Mouse (Mus musculus): Measurements from ENCODE around the gene Atp2b4. TPM values are rescaled to one million over a fixed set of nuclear protein-coding genes. Genes with fewer than 3 reads are reported as not detected.

The Atp2b4 gene
- total RNA-seq (2021) (10 to 100 TPM; 24.9 to 39.7 TPM), polyA plus RNA-seq (2012; rRNA removed) (4.2 and 4.5 TPM in 2 replicates)
- long read RNA-seq, partial matches to known transcripts, result 0 of 3 reads
- long read RNA-seq, other reads (novel, unspliced or antisense), result 3 of 3 reads

DNA sequence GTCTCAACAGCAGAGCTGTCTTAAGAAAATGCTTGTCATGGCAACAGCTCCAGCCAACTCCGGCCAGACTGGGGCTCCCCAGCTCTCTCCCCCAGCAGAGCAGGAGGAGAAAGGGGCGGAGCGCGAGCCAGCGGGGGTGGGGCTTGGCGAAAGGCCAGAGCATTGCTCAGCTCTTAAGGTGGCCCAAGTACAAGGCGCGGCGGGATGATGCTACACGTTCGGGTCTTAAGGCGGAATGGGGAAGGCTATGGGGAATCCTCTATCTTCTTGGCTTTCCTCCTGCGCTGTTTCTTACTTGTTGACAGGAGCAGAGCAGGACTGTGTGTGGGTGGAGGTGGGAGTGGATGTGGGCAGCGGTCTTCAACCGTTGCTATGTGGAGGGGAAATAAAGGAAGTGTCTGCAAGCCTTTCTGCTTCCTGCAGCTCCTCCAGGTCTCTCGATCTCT, at the start of gene Atp2b4:
Gene Atp2b4 (minus strand): TSS at position 94 of the 446 bp plus-strand sequence.
- DNase-seq, result peak; percentile 97

GRCm38 (mm10) chr1:133844734-133845133, 43.9 kb upstream of the Atp2b4 start:
- DNase-seq, result no peak

DNA sequence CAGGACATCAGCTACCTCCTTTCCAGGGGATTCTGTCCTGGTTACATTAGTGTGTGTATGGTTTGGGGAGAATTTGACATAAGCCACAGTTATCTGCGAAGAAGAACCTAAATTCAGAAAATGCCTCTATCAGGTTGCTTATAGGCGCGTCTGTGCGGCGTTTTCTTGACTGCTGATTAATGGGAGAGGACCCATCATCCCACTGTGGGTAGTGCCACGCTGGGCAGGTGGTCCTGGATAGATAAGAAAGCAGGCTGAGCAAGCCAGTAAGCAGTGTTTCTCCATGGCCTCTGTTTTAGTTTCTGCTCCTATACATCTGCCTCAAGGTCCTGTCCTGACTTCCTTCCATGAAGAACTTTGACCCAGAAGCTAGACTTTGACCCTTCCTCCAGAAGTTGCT, 43.1 kb upstream of the Atp2b4 start:
- DNase-seq, result no peak

DNA sequence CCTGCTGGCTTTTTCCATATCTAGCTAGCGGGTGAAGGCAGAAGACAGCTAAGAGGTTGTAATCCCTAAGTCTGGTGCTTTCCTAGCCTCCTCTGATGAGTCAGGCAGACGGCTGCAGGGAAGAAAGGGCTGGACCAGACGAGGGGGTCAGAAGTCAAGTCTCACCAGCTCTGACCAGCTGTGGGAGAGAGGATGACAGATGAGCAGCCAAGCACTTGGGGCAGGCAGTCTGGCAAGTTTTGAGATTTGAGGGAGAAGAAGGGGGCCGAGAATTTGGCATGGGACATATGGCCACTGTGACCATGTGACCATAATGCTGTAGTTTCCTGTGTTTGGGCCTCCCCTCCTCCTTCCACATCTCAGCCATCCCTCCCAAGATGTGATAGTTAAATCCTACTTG, 42.5 kb upstream of the Atp2b4 start:
- no peak for DNase-seq

- DNase-seq, result no peak
Measured at GRCm38 (mm10) chr1:133842074-133842725, 41.4 kb upstream of the Atp2b4 start.

- DNase-seq, result no peak
Measured at GRCm38 (mm10) chr1:133841171-133841926, 40.5 kb upstream of the Atp2b4 start.

GRCm38 (mm10) chr1:133840530-133840929, 39.7 kb upstream of the Atp2b4 start:
- DNase-seq, result no peak

GRCm38 (mm10) chr1:133834309-133834708, 33.5 kb upstream of the Atp2b4 start:
- DNase-seq, result peak; percentile 87

DNA sequence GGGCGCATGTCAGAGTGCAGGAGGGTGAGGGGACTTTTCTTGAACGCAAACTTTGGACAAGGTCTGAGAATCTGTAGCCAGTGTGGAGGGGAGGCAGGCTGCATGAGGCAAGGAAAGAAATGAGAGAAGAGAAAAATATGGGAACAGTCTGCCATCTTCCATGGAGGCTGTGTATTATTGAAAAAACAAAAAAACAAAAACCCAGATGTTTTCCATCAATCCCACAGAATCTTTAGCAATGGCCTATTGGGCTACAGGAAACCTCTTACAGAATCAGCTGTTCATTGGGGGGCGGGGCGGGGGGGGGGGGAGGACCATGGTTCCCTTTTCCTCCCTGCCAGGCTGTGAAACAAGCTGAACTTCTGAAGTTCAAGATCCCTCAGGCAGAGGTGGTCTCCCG, 31.9 kb upstream of the Atp2b4 start:
- DNase-seq, result no peak

DNA sequence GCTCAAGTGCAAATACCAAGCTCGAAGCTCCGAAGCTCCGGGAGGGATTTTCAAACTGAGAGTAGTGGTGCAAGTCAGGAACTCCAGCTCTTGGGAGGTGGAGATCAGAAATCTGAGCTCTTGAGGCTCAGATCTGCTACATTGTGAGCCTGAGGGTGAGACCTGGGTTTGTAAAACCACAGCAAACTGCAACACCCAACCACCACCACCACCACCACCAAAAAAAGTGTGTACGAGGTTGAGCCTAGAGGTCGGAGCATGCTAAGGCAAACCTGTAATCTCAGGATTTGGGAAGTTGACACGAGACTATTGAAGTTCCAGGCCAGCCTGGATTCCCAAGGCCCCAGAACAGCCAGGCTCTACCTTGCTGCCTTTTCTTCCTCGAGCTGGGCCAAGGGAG, 25.4 kb upstream of the Atp2b4 start:
- DNase-seq, result no peak

GRCm38 (mm10) chr1:133825543-133825942, 24.7 kb upstream of the Atp2b4 start:
- DNase-seq, result peak; percentile 21

- DNase-seq, result no peak
Measured at GRCm38 (mm10) chr1:133825140-133825539, 24.3 kb upstream of the Atp2b4 start.

GRCm38 (mm10) chr1:133821144-133821543, 20.3 kb upstream of the Atp2b4 start:
- DNase-seq, result no peak

DNA sequence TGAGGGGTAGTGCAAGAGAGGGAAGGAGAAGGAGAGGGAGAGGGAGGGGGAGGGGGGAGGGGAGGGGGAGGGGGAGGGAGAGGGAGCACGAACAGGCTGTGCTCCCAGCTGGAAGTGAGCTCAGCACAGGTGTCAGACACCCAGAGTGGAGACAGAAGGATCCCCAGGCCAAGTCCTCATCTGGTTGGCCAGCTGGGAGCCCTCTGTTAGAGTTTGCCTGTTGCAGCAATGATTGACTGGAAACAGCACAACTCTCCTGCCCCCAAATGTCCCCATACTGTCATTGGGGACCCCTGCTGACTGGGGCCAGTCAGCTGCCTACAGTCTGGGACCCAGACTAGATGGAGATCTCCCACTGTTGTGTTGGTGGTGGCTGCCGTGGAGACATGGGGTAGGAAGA, 19.3 kb upstream of the Atp2b4 start:
- no peak for DNase-seq

GRCm38 (mm10) chr1:133818531-133818930, 17.7 kb upstream of the Atp2b4 start:
- DNase-seq, result no peak

- peak; percentile 50 for DNase-seq
Measured at GRCm38 (mm10) chr1:133815747-133816491, 15.1 kb upstream of the Atp2b4 start.

DNA sequence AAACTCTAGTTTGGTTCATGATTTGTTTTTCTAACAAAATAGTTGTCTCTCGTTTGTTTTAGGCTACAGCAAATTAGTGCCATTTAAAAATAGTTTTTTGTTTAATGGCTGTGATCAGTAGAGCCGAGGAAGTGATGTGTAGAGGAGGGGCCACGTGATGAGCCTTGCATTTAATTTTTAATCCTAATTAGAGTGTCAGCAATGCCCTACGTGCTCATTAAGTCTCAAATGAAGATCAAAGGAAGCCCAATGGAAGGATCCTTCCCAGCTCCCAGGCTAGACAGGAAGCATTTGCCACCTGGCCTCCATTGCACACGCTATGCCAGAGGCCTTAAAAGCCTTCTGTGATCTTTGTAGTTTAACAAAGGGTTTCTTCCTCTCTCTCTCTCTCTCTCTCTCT, 8.5 kb upstream of the Atp2b4 start:
- DNase-seq, result no peak

DNA sequence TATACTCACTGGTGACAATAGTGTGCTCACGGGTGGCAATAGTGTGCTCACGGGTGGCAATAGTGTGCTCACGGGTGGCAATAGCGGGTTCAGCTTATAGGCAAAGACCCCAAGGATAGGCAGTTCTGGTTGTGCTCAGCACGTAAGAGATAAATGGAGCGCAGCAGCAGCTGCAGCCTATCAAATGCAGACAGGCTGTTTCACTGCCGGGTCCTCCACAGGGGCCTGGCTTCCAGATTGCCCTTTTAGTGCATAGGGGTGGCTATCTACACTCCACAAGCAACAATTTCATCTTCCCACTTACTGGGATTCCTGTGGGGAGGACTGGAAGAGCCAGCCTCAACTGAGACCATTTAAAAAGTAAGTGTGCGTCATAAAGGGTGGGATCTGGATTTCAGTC, 7.2 kb upstream of the Atp2b4 start:
- DNase-seq, result no peak

DNA sequence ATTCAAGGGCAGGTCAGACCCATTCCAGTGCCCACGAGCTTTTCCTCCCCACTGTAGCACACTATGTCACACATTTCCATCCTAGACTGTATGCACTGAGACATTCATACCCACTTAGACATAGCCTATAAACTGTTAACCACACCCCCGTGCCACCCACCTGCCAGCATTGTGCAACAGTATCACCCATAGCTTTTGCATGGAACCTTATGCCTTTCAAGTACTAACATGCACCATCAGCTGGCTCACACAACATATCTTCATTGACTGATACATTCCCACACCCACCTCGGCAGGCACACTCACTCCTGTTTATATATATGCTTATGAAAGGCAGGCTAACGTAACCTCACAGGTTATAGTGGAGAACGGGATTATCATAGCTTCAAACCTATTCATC, 902 bp upstream of the Atp2b4 start:
- DNase-seq, result no peak

DNA sequence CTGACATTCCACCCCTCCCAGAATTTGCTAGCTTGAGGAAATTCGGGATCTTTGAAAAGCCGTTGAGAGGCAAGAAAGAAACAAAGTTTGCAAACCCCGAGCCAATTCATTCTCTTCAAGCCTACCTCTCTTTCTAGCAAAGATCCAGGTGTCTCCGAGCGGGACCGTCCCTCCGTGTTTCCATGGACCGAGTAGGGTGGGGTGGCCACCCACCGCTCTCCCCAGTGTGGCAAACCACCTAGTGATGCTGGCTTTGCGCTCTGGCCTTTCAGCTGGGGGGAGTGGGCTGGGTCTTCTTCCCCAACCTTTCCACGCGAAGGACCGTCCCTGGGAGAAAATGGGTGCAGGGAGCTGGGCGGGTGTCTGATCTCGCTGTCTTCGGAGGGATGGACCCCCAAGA, 329 bp downstream of the Atp2b4 start:
- no peak for DNase-seq

DNA sequence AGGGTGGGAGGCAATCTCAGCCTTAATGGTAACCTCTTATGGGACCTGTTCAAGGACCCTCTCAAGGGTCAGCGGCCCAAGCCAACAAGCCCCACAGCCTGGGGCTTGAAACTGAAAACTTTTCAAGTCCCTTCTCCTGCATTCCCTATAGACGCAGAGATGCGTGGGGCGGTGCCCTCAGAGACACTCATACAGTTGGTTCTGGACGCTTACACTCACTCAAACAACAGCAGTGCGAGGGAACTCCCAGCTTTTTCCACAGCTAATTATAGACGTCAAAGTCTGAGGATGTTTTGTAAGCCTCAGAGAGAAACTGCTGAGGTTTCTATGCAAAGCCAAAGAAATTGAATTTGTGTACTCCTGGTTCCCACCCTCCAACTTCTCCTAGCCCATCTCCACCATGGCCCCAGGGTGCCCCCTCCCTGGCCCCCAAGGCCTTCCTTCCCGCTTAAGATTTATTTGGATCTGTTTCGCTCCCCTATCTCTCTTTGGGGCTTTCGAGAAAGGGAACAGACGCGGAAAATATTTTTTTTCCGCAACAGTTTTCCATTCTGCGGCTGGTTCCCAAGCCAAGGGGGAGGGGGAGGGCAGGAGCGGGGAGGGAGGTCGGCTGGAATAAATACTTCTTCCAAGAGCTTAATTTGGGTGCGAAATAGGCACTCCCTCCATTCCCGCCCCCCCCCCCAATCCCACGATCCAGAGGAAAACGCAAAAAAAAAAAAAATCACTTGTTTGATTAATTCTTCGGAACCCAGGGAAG, 975 bp downstream of the Atp2b4 start:
- peak; percentile 16 for DNase-seq

GRCm38 (mm10) chr1:133798821-133799415, 1.9 kb downstream of the Atp2b4 start:
- DNase-seq, result no peak
